Comparison of ENCODE assay signal across 15 mouse cellular contexts in genomic region chr5:64855199-64855598, GRCm38 (mm10).
"Had no signal": no experiment of that assay in that cellular context is flagged by ENCODE, and none has a peak within 500 bp of the region (broad histone marks: within the 10 kb centered on the region; RNA-seq: fewer than 3 reads in every experiment).

No protein-coding gene starts in this region.

- H3K4me3 ChIP-seq: neural tube, embryonic 15.5 days; stomach, embryonic 15.5 days had no signal

- DNase-seq: retina, postnatal 1 day; right cerebral cortex, adult 18-20 months; right cerebral cortex, postnatal 14 days; right cerebral cortex, postnatal 25 days; right cerebral cortex, postnatal 4 days; spleen, adult 18-20 months; thymus, adult 18-20 months; thymus, adult 2 months; thymus, postnatal 14 days; thymus, postnatal 25 days; thymus, postnatal 36 days; thymus, postnatal 4 days had no signal

- H3K27ac ChIP-seq: neural tube, embryonic 15.5 days; stomach, embryonic 15.5 days; stomach, postnatal 0 days had no signal

- H3K27me3 ChIP-seq: neural tube, embryonic 15.5 days; stomach, embryonic 15.5 days had no signal

- H3K9ac ChIP-seq: neural tube, embryonic 15.5 days; stomach, embryonic 15.5 days had no signal

- H3K9me3 ChIP-seq: stomach, embryonic 15.5 days had no signal

- H3K36me3 ChIP-seq: neural tube, embryonic 15.5 days; stomach, embryonic 15.5 days had no signal
